Mouse (Mus musculus) cortical plate, adult 2 months (tissue): Measurements from ENCODE around the gene Stmnd1. TPM values are rescaled to one million over a fixed set of nuclear protein-coding genes. Genes with fewer than 3 reads are reported as not detected.

Experiments used
- H3K27ac ChIP-seq: fragments of 200-500 bp; 2 replicates; pipeline ENCODE4 v1.5.1; 2012; ENCODE audit warnings: low read length, control low read depth, inconsistent platforms; ENCODE audit not compliant: insufficient read depth
- H3K4me1 ChIP-seq: fragments of 200-500 bp; 2 replicates; pipeline ENCODE4 v1.6.1; 2011; ENCODE audit warnings: low read length; ENCODE audit not compliant: control insufficient read depth, insufficient read depth
- H3K4me3 ChIP-seq: fragments of 200-500 bp; 2 replicates; pipeline ENCODE4 v1.5.1; 2011; ENCODE audit warnings: mild to moderate bottlenecking, low read length, control low read depth; ENCODE audit not compliant: insufficient read depth
- CTCF ChIP-seq: fragments of 200-500 bp; IDR thresholded peaks from 2 replicates; pipeline ENCODE4 v1.5.1; 2011; ENCODE audit warnings: mild to moderate bottlenecking, control low read depth, low read length; ENCODE audit not compliant: insufficient read depth; ENCODE audit errors: extremely low read depth
- POLR2A ChIP-seq: fragments of 200-500 bp; IDR thresholded peaks from 2 replicates; pipeline ENCODE4 v1.6.1; 2011; ENCODE audit warnings: mild to moderate bottlenecking, low read length, control low read depth; ENCODE audit not compliant: insufficient read depth; ENCODE audit errors: extremely low read depth
- polyA plus RNA-seq: library from polyadenylated mRNA; depleted of rRNA; stranded (reverse); fragments of >200 nt; gene quantifications from 2 replicates; pipeline ENCODE4 v1.2.3, GENCODE M21; 2012

Stmnd1 gene
- polyA plus RNA-seq, 1 experiment, result 0.29 TPM

DNA sequence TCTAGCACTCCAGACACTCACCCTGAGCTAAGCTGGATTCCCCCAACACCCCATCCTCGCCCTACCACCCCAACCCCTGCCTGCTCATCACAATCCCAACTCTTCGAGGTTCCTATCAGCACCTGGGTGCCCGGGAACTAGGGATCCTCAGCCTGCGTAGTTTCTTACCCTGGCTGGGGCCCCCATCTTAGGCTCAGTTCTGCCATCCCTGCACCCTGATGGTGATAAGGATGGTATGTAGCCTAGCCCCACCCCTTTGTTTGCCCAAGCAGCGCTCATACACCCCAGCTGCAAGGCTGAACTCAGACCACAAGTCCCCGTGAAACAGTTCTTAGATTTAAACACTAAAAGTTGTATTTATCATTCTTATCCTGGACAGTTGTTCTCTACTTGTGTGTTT, 17.9 kb upstream of the Stmnd1 start:
- Histone ChIP-seq H3K27ac (no peak overlapping the region), H3K4me3 (no peak overlapping the region), H3K4me1 (peaks cover 2% of the 10 kb centered on the region; the same call in 1 of the 2 replicates)
- TF ChIP-seq POLR2A, result no peak
- no peak for TF ChIP-seq CTCF

DNA sequence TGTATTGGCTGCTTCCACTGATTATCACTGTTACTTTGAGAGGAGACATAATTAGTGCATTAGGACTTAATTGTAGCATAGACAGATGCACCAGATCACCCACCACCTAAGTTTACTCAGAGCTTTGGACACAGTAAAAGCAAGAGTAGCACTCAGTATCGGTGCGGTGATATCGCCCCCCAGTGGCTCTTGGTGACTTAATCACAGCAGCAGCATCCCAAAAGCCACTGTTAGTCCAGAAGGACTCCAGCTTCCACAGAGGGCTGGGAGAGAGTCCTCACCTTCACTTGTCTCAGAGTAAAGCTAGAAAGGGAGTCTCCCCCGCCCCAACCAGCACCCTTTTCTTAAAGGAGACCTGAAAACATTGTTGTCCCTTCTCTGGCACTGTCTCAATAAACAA, 15.7 kb upstream of the Stmnd1 start:
- Histone ChIP-seq H3K4me3 (no peak overlapping the region), H3K27ac (no peak overlapping the region), H3K4me1 (peaks cover 2% of the 10 kb centered on the region; the same call in 1 of the 2 replicates)
- TF ChIP-seq CTCF, result peak; percentile 90
- no peak for TF ChIP-seq POLR2A

DNA sequence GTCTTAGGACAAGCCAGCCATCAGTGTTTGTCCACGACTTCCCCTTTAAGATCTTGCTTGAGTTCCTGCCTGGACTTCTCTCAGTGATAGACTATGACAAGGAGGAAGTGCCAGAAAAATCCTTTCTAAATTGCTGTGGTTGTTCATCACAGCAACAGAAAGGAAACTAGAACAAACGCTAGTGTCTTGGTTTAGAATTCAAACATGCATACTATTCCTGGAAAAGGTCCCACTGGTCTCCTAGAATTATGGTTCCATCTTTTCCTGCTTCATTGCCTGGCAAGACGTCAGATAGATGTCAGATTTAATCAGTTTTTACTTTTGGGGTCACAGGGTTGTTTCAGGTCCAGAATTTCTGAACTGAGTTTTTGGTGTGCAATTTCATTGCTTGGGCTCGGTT, 14.0 kb upstream of the Stmnd1 start:
- H3K27ac ChIP-seq, result no peak overlapping the region
- no peak overlapping the region for H3K4me3 ChIP-seq
- H3K4me1 ChIP-seq, result no peaks in the 10 kb centered on the region
- TF ChIP-seq POLR2A, result no peak
- TF ChIP-seq CTCF, result no peak

DNA sequence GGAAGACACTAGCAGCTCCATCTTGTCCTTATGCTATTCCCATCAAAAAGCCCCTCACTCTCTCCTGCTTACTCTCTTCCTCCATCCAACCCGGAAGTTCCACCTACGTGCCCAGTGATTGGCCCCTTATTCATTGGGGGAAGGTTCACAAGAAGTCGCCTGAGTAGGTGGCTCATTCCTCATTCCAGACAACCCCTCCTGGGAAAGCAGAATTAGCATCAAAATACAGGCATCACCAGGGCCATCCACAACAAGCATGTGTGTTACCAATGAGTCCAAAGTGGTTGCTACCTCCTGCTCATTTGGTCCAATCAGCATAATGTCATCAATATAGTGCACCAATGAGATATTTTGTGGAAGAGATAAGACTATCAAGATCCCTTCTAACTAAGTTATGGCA, 12.3 kb upstream of the Stmnd1 start:
- TF ChIP-seq CTCF (no peak), POLR2A (no peak)
- H3K27ac ChIP-seq, result no peak overlapping the region
- no peaks in the 10 kb centered on the region for H3K4me1 ChIP-seq
- H3K4me3 ChIP-seq, result no peak overlapping the region

DNA sequence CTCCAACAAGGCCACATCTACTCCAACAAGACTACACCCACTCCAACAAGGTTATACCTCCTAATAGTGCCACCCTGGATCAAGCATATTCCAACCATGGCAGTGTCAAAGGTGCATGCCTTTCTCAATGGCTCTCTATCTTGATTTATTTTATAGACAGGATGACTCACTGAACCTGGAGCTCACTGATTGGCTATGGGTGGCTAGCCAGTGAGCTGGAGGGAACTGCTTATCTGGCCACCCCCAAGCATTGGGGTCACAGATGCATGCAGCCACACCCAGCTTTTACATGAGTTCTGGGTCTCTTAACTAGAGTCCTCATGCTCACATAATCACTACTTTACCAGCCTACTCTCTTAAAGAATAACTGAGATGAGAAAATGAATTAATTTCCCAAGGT, 5.7 kb upstream of the Stmnd1 start:
- H3K4me1 ChIP-seq, result peaks cover 2% of the 10 kb centered on the region; the same call in 1 of the 2 replicates
- H3K27ac ChIP-seq, result no peak overlapping the region
- H3K4me3 ChIP-seq, result no peak overlapping the region
- TF ChIP-seq CTCF (no peak), POLR2A (no peak)

DNA sequence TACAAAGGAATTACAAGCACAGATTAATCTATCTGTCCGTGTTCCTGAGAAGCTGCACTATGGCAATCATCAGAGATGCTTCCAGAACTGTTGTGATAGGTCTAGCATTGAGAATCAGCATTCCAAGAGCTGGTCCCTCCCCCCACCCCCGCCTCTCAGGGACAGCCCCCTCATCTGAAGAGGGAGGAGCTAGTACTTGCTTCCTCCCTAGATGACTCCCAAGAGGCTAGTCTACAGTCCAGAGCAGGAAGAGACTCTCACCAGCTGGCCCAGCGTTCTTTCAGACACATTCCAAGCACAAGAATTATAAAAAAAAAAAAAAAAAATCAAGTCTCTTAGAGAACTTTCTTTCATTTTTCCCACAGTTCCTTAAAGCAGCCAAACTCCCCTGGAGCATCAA, 5.2 kb upstream of the Stmnd1 start:
- no peak overlapping the region for H3K27ac ChIP-seq
- H3K4me1 ChIP-seq, result peaks cover 2% of the 10 kb centered on the region; the same call in 1 of the 2 replicates
- no peak for TF ChIP-seq CTCF
- TF ChIP-seq POLR2A, result no peak
- no peak overlapping the region for H3K4me3 ChIP-seq

DNA sequence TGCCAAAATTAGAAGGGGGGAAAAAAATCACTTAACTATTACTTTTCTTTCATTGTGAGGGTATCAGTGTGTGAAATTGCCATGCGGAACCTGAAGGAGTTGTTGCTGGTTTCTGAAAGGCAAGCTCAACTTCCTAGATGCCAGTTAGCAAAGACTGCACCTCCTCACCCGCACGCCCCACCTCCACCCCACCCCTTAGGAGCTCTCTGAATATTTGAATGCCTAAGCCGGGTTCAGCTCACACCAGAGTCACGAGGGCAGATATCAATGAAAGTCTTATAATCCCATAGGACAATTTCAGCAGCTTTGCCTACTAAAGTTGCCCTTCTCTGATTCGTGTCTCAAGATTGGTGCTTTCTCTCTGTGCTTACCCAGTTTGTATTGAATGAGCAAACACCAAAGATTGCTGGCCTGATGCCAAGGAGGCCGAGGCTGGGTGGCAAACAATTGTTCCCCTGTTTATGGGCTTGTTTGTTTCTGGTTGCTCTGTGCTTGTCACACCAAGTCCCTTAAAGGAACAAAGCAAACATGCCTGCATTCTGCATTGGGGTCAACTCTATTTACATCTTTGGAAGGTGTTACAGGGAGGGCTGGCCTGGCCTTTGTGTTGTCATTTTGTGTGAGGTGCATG, 4.6 kb upstream of the Stmnd1 start:
- no peak overlapping the region for H3K4me3 ChIP-seq
- TF ChIP-seq CTCF (no peak), POLR2A (no peak)
- peak overlapping the region; percentile 38; the same call in 1 of the 2 replicates for H3K27ac ChIP-seq

DNA sequence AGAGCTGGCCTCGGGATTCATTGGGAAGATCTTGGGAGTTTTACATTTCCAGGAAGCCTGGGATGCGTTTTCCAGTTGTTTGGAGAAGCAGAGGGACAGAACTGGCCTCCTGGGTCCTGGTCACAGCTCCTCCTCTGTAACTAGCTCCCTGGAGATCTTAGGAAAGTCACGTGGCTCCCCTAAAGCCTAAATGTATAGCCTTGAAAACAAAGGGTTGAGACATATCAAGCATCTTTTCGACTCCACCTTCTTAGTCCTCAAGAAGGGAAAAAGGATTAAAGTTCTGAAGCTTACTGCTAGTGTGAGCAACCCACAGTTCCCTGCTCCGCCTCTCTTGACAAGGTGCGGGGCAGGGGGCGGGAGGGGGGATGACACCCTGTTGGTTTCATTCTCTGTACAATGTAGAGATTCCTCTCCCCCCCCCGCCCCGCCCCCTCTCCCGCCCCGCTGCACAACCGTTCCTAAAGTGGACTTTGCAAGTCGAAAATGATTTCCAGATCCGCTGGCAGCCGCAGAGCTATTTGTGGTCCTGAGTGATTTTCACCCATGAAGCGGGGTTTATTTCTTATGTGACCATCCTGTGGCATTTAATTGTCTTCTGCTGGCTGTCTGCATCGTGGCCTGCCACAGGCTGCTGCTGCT, 589 bp upstream of the Stmnd1 start:
- no peak for TF ChIP-seq POLR2A
- no peak for TF ChIP-seq CTCF
- Histone ChIP-seq H3K27ac (no peak overlapping the region), H3K4me1 (peaks cover 2% of the 10 kb centered on the region; the same call in 1 of the 2 replicates), H3K4me3 (no peak overlapping the region)

More for the DNA sequence above, 4.6 kb upstream of the Stmnd1 start:
- peaks cover 2% of the 10 kb centered on the region; the same call in 1 of the 2 replicates for H3K4me1 ChIP-seq

DNA sequence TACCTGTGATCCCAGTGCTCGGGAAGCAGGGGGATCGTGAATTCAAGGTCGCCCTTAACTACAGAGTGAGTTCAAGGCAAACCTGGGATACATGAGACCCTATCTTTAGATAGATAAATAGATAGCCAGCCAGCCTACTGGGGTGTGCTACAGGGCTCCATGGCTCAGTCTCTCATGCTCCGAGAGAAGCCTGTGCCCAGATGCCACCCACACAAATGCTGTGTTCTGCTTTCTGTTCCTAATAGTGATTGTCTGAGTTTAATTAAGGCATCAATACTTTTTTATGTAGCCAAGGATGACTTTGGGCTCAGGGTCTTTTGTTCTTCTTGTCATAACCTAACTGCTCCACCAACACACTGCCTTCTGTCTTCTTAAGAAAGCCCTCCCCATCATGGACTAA, 2.2 kb downstream of the Stmnd1 start:
- no peaks in the 10 kb centered on the region; the same call in 1 of the 2 replicates for H3K4me1 ChIP-seq
- no peak overlapping the region for H3K27ac ChIP-seq

DNA sequence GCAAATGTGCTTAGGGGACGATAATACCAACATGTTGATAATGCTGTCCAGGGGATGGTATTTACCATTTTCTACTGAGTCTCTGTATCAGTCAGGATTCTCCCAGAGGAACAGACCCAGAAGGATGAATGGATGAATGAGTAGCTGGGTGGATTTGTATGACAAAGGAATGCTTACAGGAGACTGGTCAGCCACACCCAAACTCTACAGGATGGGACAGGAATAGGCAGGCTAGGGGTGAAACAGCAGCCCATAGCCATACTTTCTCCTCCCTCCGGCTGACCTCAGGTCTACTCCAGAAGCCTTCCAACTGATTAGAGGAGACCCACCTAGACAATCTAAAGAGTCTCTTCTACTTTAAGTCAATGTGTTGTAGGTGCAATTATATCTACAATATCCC, 9.0 kb downstream of the Stmnd1 start:
- Histone ChIP-seq H3K4me3 (no peak overlapping the region), H3K27ac (no peak overlapping the region), H3K4me1 (no peaks in the 10 kb centered on the region)
- TF ChIP-seq CTCF, result no peak
- no peak for TF ChIP-seq POLR2A

More for the DNA sequence above, 2.2 kb downstream of the Stmnd1 start:
- H3K4me3 ChIP-seq, result no peak overlapping the region
- TF ChIP-seq CTCF (no peak), POLR2A (no peak)
